Mouse (Mus musculus) kidney, postnatal 36 days (tissue): ENCODE data around the gene Rp9.
A peak's percentile ranks its signal among the peaks of the same experiment; 100 is the strongest.
"Not testable (repeated sequence)": the region's sequence is repeated elsewhere in the genome, so short reads cannot be mapped to it uniquely, and the experiment has no call there.

Source experiments
- DNase-seq, 2 experiments: peaks; one replicate each; pipeline ENCODE4 v3.0.0; 2021 to 2022; ENCODE audit warnings: mixed read lengths in 2 of 2

Gene Rp9

GRCm38 (mm10) chr9:22457142-22457835 is 12.3 kb downstream of the Rp9 start:
- DNase-seq = peak; percentile 14 to 20

- no peak for DNase-seq
These were observed 14.5 kb downstream of the Rp9 start for GRCm38 (mm10) chr9:22455041-22455440.

GRCm38 (mm10) chr9:22453990-22454389 is 15.6 kb downstream of the Rp9 start, which contains the start of gene Gm17545:
TSS of gene Gm17545 (plus strand) at chr9:22454290.
- DNase-seq = not testable (repeated sequence)

- DNase-seq = no peak
These were observed 16.0 kb downstream of the Rp9 start for GRCm38 (mm10) chr9:22453501-22453924.

GRCm38 (mm10) chr9:22452697-22453096 is 16.8 kb downstream of the Rp9 start:
- no peak for DNase-seq

GRCm38 (mm10) chr9:22449209-22449608 is 20.3 kb downstream of the Rp9 start:
- DNase-seq = no peak

GRCm38 (mm10) chr9:22448420-22448819 is 21.1 kb downstream of the Rp9 start:
- peak in 1 of 2 experiments; percentile 35 for DNase-seq

GRCm38 (mm10) chr9:22447213-22447612 is 22.3 kb downstream of the Rp9 start:
- no peak for DNase-seq

GRCm38 (mm10) chr9:22445123-22445522 is 24.4 kb downstream of the Rp9 start:
- no peak for DNase-seq

GRCm38 (mm10) chr9:22443157-22443556 is 26.4 kb downstream of the Rp9 start:
- no peak for DNase-seq

GRCm38 (mm10) chr9:22438826-22439225 is 30.7 kb downstream of the Rp9 start:
- DNase-seq = no peak

- no peak for DNase-seq
These were observed 35.4 kb downstream of the Rp9 start for GRCm38 (mm10) chr9:22434101-22434500.

- no peak for DNase-seq
These were observed 36.3 kb downstream of the Rp9 start for GRCm38 (mm10) chr9:22433221-22433620.

GRCm38 (mm10) chr9:22430315-22430840 is 39.2 kb downstream of the Rp9 start:
- peak in 1 of 2 experiments; percentile 41 for DNase-seq

GRCm38 (mm10) chr9:22429533-22430241 is 39.9 kb downstream of the Rp9 start:
- DNase-seq = peak; percentile 17 to 52

GRCm38 (mm10) chr9:22428666-22429410 is 40.7 kb downstream of the Rp9 start:
- DNase-seq = no peak

- DNase-seq = no peak
These were observed 41.4 kb downstream of the Rp9 start for GRCm38 (mm10) chr9:22428028-22428665.

- no peak for DNase-seq
These were observed 44.8 kb downstream of the Rp9 start for GRCm38 (mm10) chr9:22424719-22425118.

GRCm38 (mm10) chr9:22424196-22424595 is 45.3 kb downstream of the Rp9 start:
- DNase-seq = no peak

GRCm38 (mm10) chr9:22423507-22423906 is 46.0 kb downstream of the Rp9 start:
- no peak for DNase-seq

GRCm38 (mm10) chr9:22422559-22422958 is 47.0 kb downstream of the Rp9 start:
- DNase-seq = no peak

- DNase-seq = peak in 1 of 2 experiments; percentile 37
These were observed 49.1 kb downstream of the Rp9 start for GRCm38 (mm10) chr9:22420491-22420890.

- no peak for DNase-seq
These were observed 49.7 kb downstream of the Rp9 start for GRCm38 (mm10) chr9:22419877-22420276.
